ENCODE assay signal across 21 mouse cellular contexts in the genomic region with DNA sequence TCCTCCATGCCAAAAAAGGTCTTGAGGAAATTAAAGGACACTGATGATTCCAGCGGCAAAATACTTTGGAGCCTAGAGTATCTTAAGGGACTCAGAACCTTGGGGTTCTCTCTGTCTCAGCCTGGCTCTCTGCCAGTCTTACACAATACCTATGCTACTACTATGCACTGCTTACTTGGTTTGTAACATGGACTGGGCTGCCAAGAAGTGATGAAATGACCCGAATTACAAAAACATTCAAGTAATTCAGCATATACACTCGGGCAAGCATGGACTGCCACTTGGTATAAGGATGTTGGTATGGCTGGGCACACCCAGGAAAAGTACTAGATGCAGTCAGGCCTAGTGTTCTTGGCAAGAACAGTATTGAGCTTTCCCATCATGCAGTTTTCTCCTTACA.
DNase-seq lines count a peak whose midpoint lies in the region; ATAC-seq and TF ChIP-seq lines count a peak whose summit lies in the region.
"Had no signal": no experiment of that assay in that cellular context is flagged by ENCODE, and none has a peak within 500 bp of the region (broad histone marks: within the 10 kb centered on the region; RNA-seq: fewer than 3 reads in every experiment).

No protein-coding gene starts in this region.

- H3K36me3 ChIP-seq in liver, postnatal 0 days (replicated peaks; ENCODE audit: insufficient read depth, low read length): no peaks in the 10 kb centered on the region
- H3K36me3 ChIP-seq in forebrain, embryonic 12.5 days (replicated peaks): no peaks in the 10 kb centered on the region
- no peaks in the 10 kb centered on the region for H3K36me3 ChIP-seq in hindbrain, embryonic 16.5 days (ENCODE audit: control insufficient read depth, insufficient read depth, low read length)
- H3K36me3 ChIP-seq: heart, embryonic 10.5 days; hindbrain, embryonic 10.5 days; limb, embryonic 13.5 days; liver, embryonic 15.5 days had no signal

- WGBS in liver, postnatal 0 days (ENCODE audit: insufficient replicate concordance): 66% methylated on average over 3 of the region's 3 CpGs
- WGBS in forebrain, embryonic 12.5 days: 93% methylated on average over 3 of the region's 3 CpGs
- 73% methylated on average over 3 of the region's 3 CpGs for WGBS in hindbrain, embryonic 16.5 days

- no peak overlapping the region for H3K9ac ChIP-seq in liver, postnatal 0 days (replicated peaks)
- H3K9ac ChIP-seq in forebrain, embryonic 12.5 days: no peak overlapping the region
- no peak overlapping the region for H3K9ac ChIP-seq in hindbrain, embryonic 16.5 days (ENCODE audit: low read depth, low read length)
- H3K9ac ChIP-seq: forebrain, embryonic 13.5 days; limb, embryonic 13.5 days; liver, embryonic 15.5 days had no signal

- H3K4me3 ChIP-seq in liver, postnatal 0 days (ENCODE audit: low read depth, low read length): no peak overlapping the region
- no peak overlapping the region for H3K4me3 ChIP-seq in forebrain, embryonic 12.5 days (replicated peaks)
- H3K4me3 ChIP-seq in hindbrain, embryonic 16.5 days (ENCODE audit: low read length): no peak overlapping the region
- H3K4me3 ChIP-seq: forebrain, embryonic 13.5 days; gastrocnemius, adult 2 months; heart, embryonic 10.5 days; hindbrain, embryonic 10.5 days; limb, embryonic 13.5 days; liver, embryonic 15.5 days had no signal

- no peak for TF ChIP-seq EP300 in liver, postnatal 0 days (IDR thresholded peaks at IDR 0.05; ENCODE audit: low read depth)

- DNase-seq in liver, postnatal 0 days: peak; percentile 53
- DNase-seq in liver: no peak
- DNase-seq in adrenal gland, postnatal 10 days: peak; percentile 59
- DNase-seq in fat pad, adult 2 months (ENCODE audit: extremely low read depth, low read depth, low spot score): peak; percentile 90
- peak; percentile 12 for DNase-seq in lung, postnatal 25 days (ENCODE audit: low spot score)
- no peak for DNase-seq in frontal cortex, postnatal 14 days (ENCODE audit: low spot score in 2 of 2)
- DNase-seq: cerebellum, adult 9-10 months; gastrocnemius, adult 2 months; kidney, postnatal 36 days; right cerebral cortex, postnatal 14 days; thymus, postnatal 25 days had no signal

- no peak overlapping the region for H3K27ac ChIP-seq in liver, postnatal 0 days (ENCODE audit: low read depth)
- no peak overlapping the region for H3K27ac ChIP-seq in forebrain, embryonic 12.5 days
- H3K27ac ChIP-seq in hindbrain, embryonic 16.5 days (ENCODE audit: low read depth, low read length): no peak overlapping the region
- H3K27ac ChIP-seq: forebrain, embryonic 13.5 days; gastrocnemius, adult 2 months; heart, embryonic 10.5 days; hindbrain, embryonic 10.5 days; limb, embryonic 13.5 days; liver, embryonic 15.5 days; macrophage had no signal

- TF ChIP-seq CTCF in liver, postnatal 0 days (IDR thresholded peaks at IDR 0.05; ENCODE audit: low read depth): no peak

- H3K27me3 ChIP-seq in liver, postnatal 0 days (ENCODE audit: insufficient read depth, low read length): no peaks in the 10 kb centered on the region
- H3K27me3 ChIP-seq in forebrain, embryonic 12.5 days: no peaks in the 10 kb centered on the region
- no peaks in the 10 kb centered on the region for H3K27me3 ChIP-seq in hindbrain, embryonic 16.5 days (replicated peaks; ENCODE audit: control insufficient read depth, insufficient read depth, low read length)
- H3K27me3 ChIP-seq: forebrain, embryonic 13.5 days; limb, embryonic 13.5 days; liver, embryonic 15.5 days had no signal

- H3K9me3 ChIP-seq in liver, postnatal 0 days (ENCODE audit: low read length): no peaks in the 10 kb centered on the region
- no peaks in the 10 kb centered on the region for H3K9me3 ChIP-seq in forebrain, embryonic 12.5 days
- H3K9me3 ChIP-seq in hindbrain, embryonic 16.5 days (ENCODE audit: control insufficient read depth, low read length): no peaks in the 10 kb centered on the region
- H3K9me3 ChIP-seq: forebrain, embryonic 13.5 days; heart, embryonic 10.5 days; hindbrain, embryonic 10.5 days; limb, embryonic 13.5 days; liver, embryonic 15.5 days had no signal

- no peak overlapping the region for H3K4me2 ChIP-seq in liver, postnatal 0 days (ENCODE audit: low read depth, low read length)
- H3K4me2 ChIP-seq in forebrain, embryonic 12.5 days: no peak overlapping the region
- H3K4me2 ChIP-seq in hindbrain, embryonic 16.5 days (ENCODE audit: low read length): no peak overlapping the region
- H3K4me2 ChIP-seq: forebrain, embryonic 13.5 days; limb, embryonic 13.5 days; liver, embryonic 15.5 days; midbrain, embryonic 11.5 days had no signal

- peak; percentile 79 for ATAC-seq in liver, postnatal 0 days
- ATAC-seq in forebrain, embryonic 12.5 days (ENCODE audit: low FRiP score): no peak
- ATAC-seq in hindbrain, embryonic 16.5 days: no peak
- ATAC-seq: forebrain, embryonic 13.5 days; intestine, postnatal 0 days had no signal

- peaks cover 4% of the 10 kb centered on the region; the same call in 1 of the 2 replicates for H3K4me1 ChIP-seq in liver, postnatal 0 days (ENCODE audit: insufficient read depth)
- H3K4me1 ChIP-seq in forebrain, embryonic 12.5 days: no peaks in the 10 kb centered on the region
- no peaks in the 10 kb centered on the region; the same call in 1 of the 2 replicates for H3K4me1 ChIP-seq in hindbrain, embryonic 16.5 days (ENCODE audit: control insufficient read depth, insufficient read depth, low read depth, low read length)
- H3K4me1 ChIP-seq: forebrain, embryonic 13.5 days; heart, embryonic 10.5 days; hindbrain, embryonic 10.5 days; limb, embryonic 13.5 days; liver, embryonic 15.5 days had no signal

Comparison
In these comparisons a context has a peak if more than half of its experiments do, and no peak if none do; other contexts are left out.
1. DNase-seq: peak in liver, postnatal 0 days (single experiment), adrenal gland, postnatal 10 days (single experiment), fat pad, adult 2 months (single experiment) and lung, postnatal 25 days (single experiment); none in liver (single experiment) and frontal cortex, postnatal 14 days (0 of 2).